Mouse (Mus musculus): ENCODE measurements around the gene Psma6.
A peak's percentile ranks its signal among the peaks of the same experiment; 100 is the strongest.

DNA sequence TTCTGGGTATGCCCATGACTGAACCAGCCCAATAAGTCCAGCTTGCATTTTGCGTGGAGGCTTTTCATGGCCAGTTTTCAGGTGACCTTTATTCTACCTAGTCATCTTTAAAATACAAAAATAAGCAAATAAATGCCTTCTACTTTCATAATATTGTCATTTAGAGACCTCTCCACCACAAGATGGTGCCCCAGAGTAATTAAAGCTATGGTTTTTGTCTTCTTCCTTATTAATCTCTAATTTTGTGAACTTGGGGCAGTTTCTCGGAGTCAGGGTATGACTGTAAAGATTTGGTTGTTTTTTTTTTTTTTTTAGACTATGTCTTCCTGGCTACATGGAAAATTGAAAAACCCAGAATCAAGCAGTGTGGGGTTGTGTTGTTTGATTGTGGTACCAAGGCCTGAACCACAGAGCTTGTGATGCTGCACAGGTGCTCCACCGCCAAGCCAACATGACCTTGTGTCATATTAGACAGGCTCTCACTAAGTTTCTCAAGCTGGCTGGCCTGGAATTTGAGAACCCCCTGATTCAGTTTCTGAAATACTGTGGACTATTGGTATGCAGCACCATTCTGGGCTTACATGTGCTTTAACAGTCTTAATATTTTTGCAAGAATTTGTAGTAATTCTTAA lies 11.5 kb upstream of the Psma6 start:
- TF ChIP-seq CTCF (IDR thresholded peaks at IDR 0.05) (peak; percentile 72), POLR2A (IDR thresholded peaks at IDR 0.05; ENCODE audit: insufficient read depth, low read depth, low read length) (no peak)
